Mouse (Mus musculus) cerebellum, adult 11-12 months (tissue): ENCODE measurements at regions not wholly inside any gene's neighbourhood (a gene's known extent, or its start where the extent isn't known, plus 50 kb on each side); places are given as distances from the start of the nearest gene placed in this dataset.

Source experiments
- DNase-seq: peaks from one replicate; pipeline ENCODE4 v3.0.0; 2022

DNA sequence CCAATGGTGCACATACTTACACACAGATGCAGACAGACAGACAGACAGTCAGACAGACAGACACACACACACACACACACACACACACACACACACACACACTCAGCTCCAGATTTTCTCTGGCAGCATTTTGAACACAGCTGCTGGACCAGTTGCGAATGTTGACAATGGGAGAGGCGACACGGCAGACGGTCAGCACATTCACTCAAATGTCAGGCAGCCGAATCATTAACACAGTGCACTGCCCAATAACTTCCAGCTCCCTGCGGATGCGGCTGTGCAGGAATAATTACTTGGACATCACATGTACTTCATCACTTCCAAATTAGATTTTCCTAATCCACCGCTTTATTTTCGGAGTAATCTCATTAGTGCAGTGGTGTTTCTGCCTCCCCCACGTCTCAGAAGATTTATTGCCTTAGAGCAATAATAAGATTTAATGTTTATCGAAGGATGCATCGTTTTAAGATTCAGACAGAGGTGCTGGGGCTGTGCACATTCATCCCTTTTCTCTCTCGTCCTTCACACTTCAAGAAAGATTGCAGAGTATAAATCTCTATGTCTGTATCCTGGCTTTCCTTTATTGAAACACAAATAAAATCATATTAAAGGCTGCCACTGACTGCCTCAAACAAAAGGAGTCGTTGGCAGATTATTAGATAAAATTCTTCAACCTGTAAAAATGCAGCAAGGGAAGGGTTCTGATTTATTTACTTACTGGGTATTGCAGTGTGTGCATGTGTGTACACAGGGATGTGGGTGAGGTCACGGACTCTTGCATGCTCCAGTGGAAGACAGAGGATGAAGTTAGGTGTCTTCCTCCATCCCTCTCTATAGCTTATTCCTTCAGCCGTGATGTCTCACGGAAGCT is 70.9 kb upstream of the Gas2 start:
- DNase-seq: no peak

- DNase-seq: no peak
These were observed 70.3 kb upstream of the Gas2 start for GRCm38 (mm10) chr7:51791561-51791863.
